ENCODE assay signal across 15 mouse cellular contexts in the genomic region with DNA sequence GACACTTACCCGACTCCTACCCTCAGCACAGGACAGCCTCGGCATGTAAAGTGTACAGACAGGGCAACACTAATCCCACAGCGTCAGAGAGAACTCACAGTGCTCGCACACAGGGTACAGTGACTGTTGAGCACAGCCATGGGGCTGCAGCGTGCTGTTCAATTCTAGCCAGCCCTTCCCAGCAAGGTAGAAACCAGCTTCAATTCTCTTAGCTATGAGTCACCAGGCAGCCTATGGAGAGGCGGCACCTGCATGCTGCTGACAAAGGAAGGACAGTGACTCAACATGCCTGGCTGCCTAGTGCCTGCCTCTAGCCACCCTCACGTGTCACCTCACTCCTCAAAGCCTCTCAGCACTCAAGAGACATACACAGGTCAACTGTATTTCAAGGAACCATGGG. TPM values are rescaled to one million over a fixed set of nuclear protein-coding genes. Genes with fewer than 3 reads are reported as not detected.
DNase-seq lines count a peak whose midpoint lies in the region; ATAC-seq and TF ChIP-seq lines count a peak whose summit lies in the region.
"Had no signal": no experiment of that assay in that cellular context is flagged by ENCODE, and none has a peak within 500 bp of the region (broad histone marks: within the 10 kb centered on the region; RNA-seq: fewer than 3 reads in every experiment).

No protein-coding gene starts in this region.

- H3K9me3 ChIP-seq in G1E (replicated peaks): no peaks in the 10 kb centered on the region
- no peaks in the 10 kb centered on the region for H3K9me3 ChIP-seq in kidney, embryonic 16.5 days (ENCODE audit: low read length)
- no peaks in the 10 kb centered on the region for H3K9me3 ChIP-seq in midbrain, embryonic 11.5 days (ENCODE audit: control insufficient read depth, low read length)
- H3K9me3 ChIP-seq: embryonic facial prominence, embryonic 12.5 days; forebrain, embryonic 15.5 days; limb, embryonic 10.5 days; midbrain, embryonic 10.5 days had no signal

- peak; percentile 51 for ATAC-seq in G1E (ENCODE audit: extremely low read depth, insufficient number of reproducible peaks, low FRiP score, poor library complexity, severe bottlenecking)
- ATAC-seq in kidney, embryonic 16.5 days (ENCODE audit: low FRiP score, low TSS enrichment): no peak; the same call in 1 of the 2 replicates
- no peak for ATAC-seq in midbrain, embryonic 11.5 days (ENCODE audit: low FRiP score)
- ATAC-seq: forebrain, embryonic 15.5 days; hindbrain, postnatal 0 days; liver, postnatal 0 days had no signal

- no peak for TF ChIP-seq POLR2A in olfactory bulb, adult 2 months (IDR thresholded peaks at IDR 0.05; ENCODE audit: insufficient read depth, low read depth, low read length)

- H3K4me2 ChIP-seq in kidney, embryonic 16.5 days (replicated peaks; ENCODE audit: low read depth, low read length): no peak overlapping the region
- H3K4me2 ChIP-seq in midbrain, embryonic 11.5 days: no peak overlapping the region
- H3K4me2 ChIP-seq: embryonic facial prominence, embryonic 12.5 days; forebrain, embryonic 15.5 days had no signal

- H3K4me1 ChIP-seq in G1E (ENCODE audit: insufficient read depth, low read depth, low read length): peaks cover 58% of the 10 kb centered on the region
- peaks cover 4% of the 10 kb centered on the region for H3K4me1 ChIP-seq in olfactory bulb, adult 2 months (ENCODE audit: control insufficient read depth, insufficient read depth, low read length)
- H3K4me1 ChIP-seq in kidney, embryonic 16.5 days (ENCODE audit: insufficient read depth, low read length): no peaks in the 10 kb centered on the region
- no peaks in the 10 kb centered on the region for H3K4me1 ChIP-seq in midbrain, embryonic 11.5 days (ENCODE audit: control insufficient read depth, insufficient read depth, low read length)
- H3K4me1 ChIP-seq: embryonic facial prominence, embryonic 12.5 days; forebrain, embryonic 15.5 days; limb, embryonic 10.5 days; midbrain, embryonic 10.5 days had no signal

- DNase-seq in left cerebral cortex, adult 18-20 months (ENCODE audit: low spot score in 2 of 2): peak; percentile 35 to 41
- DNase-seq in left cerebral cortex, postnatal 10 days (ENCODE audit: extremely low spot score in 1 of 2, low spot score in 2 of 2): no peak
- DNase-seq in G1E (ENCODE audit: low spot score): no peak
- DNase-seq in R1 (ENCODE audit: low read depth, low spot score): peak; percentile 45
- no peak for DNase-seq in midbrain, embryonic 11.5 days (ENCODE audit: low spot score, missing footprints)
- DNase-seq: gastrocnemius, postnatal 36 days; kidney, postnatal 14 days; liver, postnatal 0 days had no signal

- intact Hi-C loops in left cerebral cortex, postnatal 10 days (cut with DNase I): no loop called here

- peaks cover 99% of the 10 kb centered on the region for H3K36me3 ChIP-seq in G1E (replicated peaks)
- peaks cover 80% of the 10 kb centered on the region for H3K36me3 ChIP-seq in kidney, embryonic 16.5 days (ENCODE audit: insufficient read depth, low read length)
- peaks cover 26% of the 10 kb centered on the region for H3K36me3 ChIP-seq in midbrain, embryonic 11.5 days (ENCODE audit: control insufficient read depth, insufficient read depth, low read length)

- peak overlapping the region; percentile 2; the same call in 1 of the 2 replicates for H3K27ac ChIP-seq in olfactory bulb, adult 2 months (ENCODE audit: insufficient read depth, low read depth, low read length)
- no peak overlapping the region for H3K27ac ChIP-seq in kidney, embryonic 16.5 days (ENCODE audit: low read length)
- no peak overlapping the region for H3K27ac ChIP-seq in midbrain, embryonic 11.5 days (ENCODE audit: low read depth, low read length)
- H3K27ac ChIP-seq: embryonic facial prominence, embryonic 12.5 days; forebrain, embryonic 15.5 days; hindbrain, postnatal 0 days; limb, embryonic 10.5 days; midbrain, embryonic 10.5 days had no signal

- WGBS in olfactory bulb, adult 2 months: 57% methylated on average over 7 of the region's 7 CpGs
- 86% methylated on average over 7 of the region's 7 CpGs for WGBS in kidney, embryonic 16.5 days
- WGBS in midbrain, embryonic 11.5 days: 92% methylated on average over 7 of the region's 7 CpGs

- no peak overlapping the region for H3K4me3 ChIP-seq in G1E (ENCODE audit: low read depth, low read length)
- no peak overlapping the region for H3K4me3 ChIP-seq in olfactory bulb, adult 2 months (ENCODE audit: insufficient read depth, low read depth, low read length)
- no peak overlapping the region for H3K4me3 ChIP-seq in kidney, embryonic 16.5 days (ENCODE audit: low read length)
- H3K4me3 ChIP-seq in midbrain, embryonic 11.5 days (ENCODE audit: low read depth, low read length): no peak overlapping the region
- H3K4me3 ChIP-seq: embryonic facial prominence, embryonic 12.5 days; forebrain, embryonic 15.5 days; limb, embryonic 10.5 days; midbrain, embryonic 10.5 days had no signal

- no peaks in the 10 kb centered on the region for H3K27me3 ChIP-seq in G1E (ENCODE audit: insufficient read depth, low read length)
- no peaks in the 10 kb centered on the region for H3K27me3 ChIP-seq in kidney, embryonic 16.5 days (ENCODE audit: insufficient read depth, low read length)
- H3K27me3 ChIP-seq in midbrain, embryonic 11.5 days (ENCODE audit: control insufficient read depth, insufficient read depth, low read length): no peaks in the 10 kb centered on the region
- H3K27me3 ChIP-seq: embryonic facial prominence, embryonic 12.5 days; forebrain, embryonic 15.5 days had no signal

- H3K9ac ChIP-seq in kidney, embryonic 16.5 days (replicated peaks; ENCODE audit: low read length): no peak overlapping the region
- no peak overlapping the region for H3K9ac ChIP-seq in midbrain, embryonic 11.5 days (ENCODE audit: low read length)
- H3K9ac ChIP-seq: embryonic facial prominence, embryonic 12.5 days; forebrain, embryonic 15.5 days; liver, postnatal 0 days had no signal

- no peak for TF ChIP-seq CTCF in G1E (IDR thresholded peaks at IDR 0.05; ENCODE audit: low read depth, low read length)
- TF ChIP-seq CTCF in olfactory bulb, adult 2 months (IDR thresholded peaks at IDR 0.05; ENCODE audit: insufficient read depth, low read depth, low read length): no peak

RNA-seq across cellular contexts. Expression of gene Atp6v1e1, which starts 24.6 kb away (rescaled TPM):
- total RNA-seq in left cerebral cortex, adult 18-20 months (2021): 100 to 1,000 TPM; 559 to 571 TPM
- total RNA-seq in left cerebral cortex, postnatal 10 days (2021): 100 to 1,000 TPM; 415 to 438 TPM
- total RNA-seq in G1E (2014; fragmentation: Nextera tagmentation) (113 and 124 TPM in 2 replicates), G1E (2017) (233 and 247 TPM in 2 replicates)
- 50.0 and 51.0 TPM in 2 replicates for polyA plus RNA-seq in G1E (2012)
- not detected in 2 replicates for polyA plus RNA-seq in olfactory bulb, adult 2 months (2012; ENCODE audit: insufficient read depth, insufficient read length, low replicate concordance, missing spikeins)
- polyA plus RNA-seq in kidney, embryonic 16.5 days (2015; fragmentation: Nextera tagmentation; extraction: Ambion mirVana): 176 and 188 TPM in 2 replicates
- polyA plus RNA-seq in midbrain, embryonic 11.5 days (2014; fragmentation: Nextera tagmentation; extraction: Ambion mirVana): 162 and 163 TPM in 2 replicates

RNA-seq across cellular contexts. Expression of gene Slc25a18, which starts 24.6 kb away (rescaled TPM):
- 10 to 100 TPM; 67.2 to 68.6 TPM for total RNA-seq in left cerebral cortex, adult 18-20 months (2021)
- 10 to 100 TPM; 43.8 to 48.3 TPM for total RNA-seq in left cerebral cortex, postnatal 10 days (2021)
- total RNA-seq in G1E (2014; fragmentation: Nextera tagmentation): not detected in 2 replicates
- 0.05 and 0.12 TPM in 2 replicates for total RNA-seq in G1E (2017)
- 0.06 TPM in 1 of 2 replicates, not detected in the other for polyA plus RNA-seq in G1E (2012)
- polyA plus RNA-seq in olfactory bulb, adult 2 months (2012; ENCODE audit: insufficient read depth, insufficient read length, low replicate concordance, missing spikeins): not detected in 2 replicates
- polyA plus RNA-seq in kidney, embryonic 16.5 days (2015; fragmentation: Nextera tagmentation; extraction: Ambion mirVana): 0.09 and 0.16 TPM in 2 replicates
- polyA plus RNA-seq in midbrain, embryonic 11.5 days (2014; fragmentation: Nextera tagmentation; extraction: Ambion mirVana): 0.90 and 1.4 TPM in 2 replicates
- total RNA-seq: gastrocnemius, postnatal 36 days had no signal
- polyA plus RNA-seq: liver, postnatal 0 days had no signal

RNA-seq across cellular contexts. Expression of gene Bcl2l13, which starts 38.0 kb away (rescaled TPM):
- total RNA-seq in left cerebral cortex, adult 18-20 months (2021): 10 to 100 TPM; 43.3 to 48.1 TPM
- 10 to 100 TPM; 35.1 to 36.4 TPM for total RNA-seq in left cerebral cortex, postnatal 10 days (2021)
- 85.0 and 85.7 TPM in 2 replicates for total RNA-seq in G1E (2014; fragmentation: Nextera tagmentation)
- 31.0 and 37.0 TPM in 2 replicates for total RNA-seq in G1E (2017)
- 450 and 524 TPM in 2 replicates for polyA plus RNA-seq in G1E (2012)
- polyA plus RNA-seq in olfactory bulb, adult 2 months (2012; ENCODE audit: insufficient read depth, insufficient read length, low replicate concordance, missing spikeins): not detected in 2 replicates
- 35.7 TPM in 2 replicates for polyA plus RNA-seq in kidney, embryonic 16.5 days (2015; fragmentation: Nextera tagmentation; extraction: Ambion mirVana)
- 40.9 and 45.6 TPM in 2 replicates for polyA plus RNA-seq in midbrain, embryonic 11.5 days (2014; fragmentation: Nextera tagmentation; extraction: Ambion mirVana)

Comparison
In these comparisons a context has a peak if more than half of its experiments do, and no peak if none do; other contexts are left out.
1. DNase-seq: peak in left cerebral cortex, adult 18-20 months (2 of 2) and R1 (single experiment); none in left cerebral cortex, postnatal 10 days (0 of 2), G1E (single experiment) and midbrain, embryonic 11.5 days (single experiment).